Mouse (Mus musculus): Measurements from ENCODE around the gene Cwc22. TPM values are rescaled to one million over a fixed set of nuclear protein-coding genes. Genes with fewer than 3 reads are reported as not detected.

The Cwc22 gene
- polyA plus RNA-seq, 2 experiments = 11.0 to 15.8 TPM

GRCm38 (mm10) chr2:77900741-77901140 is 45.4 kb downstream of the Cwc22 start:
- Histone ChIP-seq H3K36me3 (replicated peaks; ENCODE audit: control insufficient read depth, insufficient read depth, low read depth) (peaks cover 24% of the 10 kb centered on the region), H3K4me1 (replicated peaks; ENCODE audit: control insufficient read depth in 2 of 2, insufficient read depth in 2 of 2, low read length in 1 of 2) (no peaks in the 10 kb centered on the region), H3K9me3 (ENCODE audit: control insufficient read depth, low read length) (no peaks in the 10 kb centered on the region), H3K27ac (no peak overlapping the region), H3K9ac (replicated peaks) (no peak overlapping the region), H3K4me3 (ENCODE audit: insufficient read depth in 1 of 2, low read depth in 2 of 2, low read length in 2 of 2) (no peak overlapping the region), H3K4me2 (ENCODE audit: low read depth) (no peak overlapping the region), H3K27me3 (ENCODE audit: control insufficient read depth, insufficient read depth, low read length) (no peaks in the 10 kb centered on the region)
- WGBS (ENCODE audit: insufficient replicate concordance) = 84% methylated on average over 5 of the region's 5 CpGs
- no peak for ATAC-seq (ENCODE audit: insufficient read depth)
- DNase-seq (ENCODE audit: low read depth in 3 of 3, low spot score in 3 of 3) = no peak
- no peak for TF ChIP-seq CTCF (IDR thresholded peaks at IDR 0.05; ENCODE audit: low read depth)
- TF ChIP-seq EP300 (IDR thresholded peaks at IDR 0.05; ENCODE audit: low read depth) = no peak

GRCm38 (mm10) chr2:77900111-77900510 is 46.1 kb downstream of the Cwc22 start:
- no peaks in the 10 kb centered on the region for H3K27me3 ChIP-seq (ENCODE audit: control insufficient read depth, insufficient read depth, low read length)
- ATAC-seq (ENCODE audit: insufficient read depth) (no peak), DNase-seq (ENCODE audit: low read depth in 3 of 3, low spot score in 3 of 3) (no peak)
- no peaks in the 10 kb centered on the region for H3K4me1 ChIP-seq (replicated peaks; ENCODE audit: control insufficient read depth in 2 of 2, insufficient read depth in 2 of 2, low read length in 1 of 2)
- no peak overlapping the region for H3K9ac ChIP-seq (replicated peaks)
- no peak overlapping the region for H3K4me2 ChIP-seq (ENCODE audit: low read depth)
- H3K36me3 ChIP-seq (replicated peaks; ENCODE audit: control insufficient read depth, insufficient read depth, low read depth) = peaks cover 25% of the 10 kb centered on the region
- H3K9me3 ChIP-seq (ENCODE audit: control insufficient read depth, low read length) = no peaks in the 10 kb centered on the region
- 84% methylated on average over 2 of the region's 2 CpGs for WGBS (ENCODE audit: insufficient replicate concordance)
- no peak overlapping the region for H3K27ac ChIP-seq
- no peak overlapping the region for H3K4me3 ChIP-seq (ENCODE audit: insufficient read depth in 1 of 2, low read depth in 2 of 2, low read length in 2 of 2)
- TF ChIP-seq CTCF (IDR thresholded peaks at IDR 0.05; ENCODE audit: low read depth) (no peak), EP300 (IDR thresholded peaks at IDR 0.05; ENCODE audit: low read depth) (no peak)

GRCm38 (mm10) chr2:77898436-77898835 is 47.7 kb downstream of the Cwc22 start:
- Histone ChIP-seq H3K27me3 (ENCODE audit: control insufficient read depth, insufficient read depth, low read length) (no peaks in the 10 kb centered on the region), H3K4me1 (replicated peaks; ENCODE audit: control insufficient read depth in 2 of 2, insufficient read depth in 2 of 2, low read length in 1 of 2) (no peaks in the 10 kb centered on the region), H3K4me3 (ENCODE audit: insufficient read depth in 1 of 2, low read depth in 2 of 2, low read length in 2 of 2) (no peak overlapping the region), H3K9ac (replicated peaks) (no peak overlapping the region), H3K36me3 (replicated peaks; ENCODE audit: control insufficient read depth, insufficient read depth, low read depth) (peaks cover 17% of the 10 kb centered on the region), H3K4me2 (ENCODE audit: low read depth) (no peak overlapping the region), H3K9me3 (ENCODE audit: control insufficient read depth, low read length) (no peaks in the 10 kb centered on the region), H3K27ac (no peak overlapping the region)
- 82% methylated on average over 2 of the region's 2 CpGs for WGBS (ENCODE audit: insufficient replicate concordance)
- TF ChIP-seq EP300 (IDR thresholded peaks at IDR 0.05; ENCODE audit: low read depth) (no peak), CTCF (IDR thresholded peaks at IDR 0.05; ENCODE audit: low read depth) (no peak)
- no peak for ATAC-seq (ENCODE audit: insufficient read depth)
- DNase-seq (ENCODE audit: low read depth in 3 of 3, low spot score in 3 of 3) = no peak

- ATAC-seq (ENCODE audit: insufficient read depth) (no peak), DNase-seq (ENCODE audit: low read depth in 3 of 3, low spot score in 3 of 3) (no peak)
- H3K27ac ChIP-seq = no peak overlapping the region
- no peak overlapping the region for H3K4me2 ChIP-seq (ENCODE audit: low read depth)
- H3K27me3 ChIP-seq (ENCODE audit: control insufficient read depth, insufficient read depth, low read length) = no peaks in the 10 kb centered on the region
- TF ChIP-seq EP300 (IDR thresholded peaks at IDR 0.05; ENCODE audit: low read depth) (no peak), CTCF (IDR thresholded peaks at IDR 0.05; ENCODE audit: low read depth) (no peak)
- no peaks in the 10 kb centered on the region for H3K9me3 ChIP-seq (ENCODE audit: control insufficient read depth, low read length)
- 77% methylated on average over 5 of the region's 5 CpGs for whole genome bisulfite sequencing (ENCODE audit: insufficient replicate concordance)
- no peak overlapping the region for H3K9ac ChIP-seq (replicated peaks)
- H3K4me3 ChIP-seq (ENCODE audit: insufficient read depth in 1 of 2, low read depth in 2 of 2, low read length in 2 of 2) = no peak overlapping the region
- H3K36me3 ChIP-seq (replicated peaks; ENCODE audit: control insufficient read depth, insufficient read depth, low read depth) = peaks cover 14% of the 10 kb centered on the region
- no peaks in the 10 kb centered on the region for H3K4me1 ChIP-seq (replicated peaks; ENCODE audit: control insufficient read depth in 2 of 2, insufficient read depth in 2 of 2, low read length in 1 of 2)
These were observed 48.2 kb downstream of the Cwc22 start for GRCm38 (mm10) chr2:77897988-77898387.

- TF ChIP-seq EP300 (IDR thresholded peaks at IDR 0.05; ENCODE audit: low read depth) (no peak), CTCF (IDR thresholded peaks at IDR 0.05; ENCODE audit: low read depth) (no peak)
- 72% methylated on average over 3 of the region's 3 CpGs for WGBS (ENCODE audit: insufficient replicate concordance)
- H3K36me3 ChIP-seq (replicated peaks; ENCODE audit: control insufficient read depth, insufficient read depth, low read depth) = peaks cover 13% of the 10 kb centered on the region
These were observed 48.6 kb downstream of the Cwc22 start for GRCm38 (mm10) chr2:77897558-77897899.

More at GRCm38 (mm10) chr2:77897558-77897899, 48.6 kb downstream of the Cwc22 start:
- no peak for ATAC-seq (ENCODE audit: insufficient read depth)
- Histone ChIP-seq H3K4me1 (replicated peaks; ENCODE audit: control insufficient read depth in 2 of 2, insufficient read depth in 2 of 2, low read length in 1 of 2) (no peaks in the 10 kb centered on the region), H3K9ac (replicated peaks) (no peak overlapping the region), H3K27ac (no peak overlapping the region), H3K4me3 (ENCODE audit: insufficient read depth in 1 of 2, low read depth in 2 of 2, low read length in 2 of 2) (no peak overlapping the region), H3K9me3 (ENCODE audit: control insufficient read depth, low read length) (no peaks in the 10 kb centered on the region), H3K27me3 (ENCODE audit: control insufficient read depth, insufficient read depth, low read length) (no peaks in the 10 kb centered on the region), H3K4me2 (ENCODE audit: low read depth) (no peak overlapping the region)
- DNase-seq (ENCODE audit: low read depth in 3 of 3, low spot score in 3 of 3) = no peak
